Mouse (Mus musculus) granulocyte monocyte progenitor cell, adult 5-6 weeks (primary cell): ENCODE data around the gene Frem3. TPM values are rescaled to one million over a fixed set of nuclear protein-coding genes. Genes with fewer than 3 reads are reported as not detected.

Source experiments
- ATAC-seq: replicated peaks from 2 replicates; pipeline ENCODE4 v1.8.0; 2016; ENCODE audit warnings: mild to moderate bottlenecking, moderate TSS enrichment, inconsistent platforms; ENCODE audit not compliant: poor library complexity, severe bottlenecking
- total RNA-seq, 2 experiments: library from RNA; stranded (forward) in 1 of 2; stranded (reverse) in 1 of 2; fragments of 200-712, 200-1000 nt in 1 of 2; fragments of >200 nt in 1 of 2; fragmentation: Nextera tagmentation in 1 of 2; gene quantifications; 2 replicates each; pipeline ENCODE4 v1.2.3; 2014 to 2017

Gene Frem3
- total RNA-seq (2014; fragmentation: Nextera tagmentation) = not detected in 2 replicates
- not detected in 2 replicates for total RNA-seq (2017)

DNA sequence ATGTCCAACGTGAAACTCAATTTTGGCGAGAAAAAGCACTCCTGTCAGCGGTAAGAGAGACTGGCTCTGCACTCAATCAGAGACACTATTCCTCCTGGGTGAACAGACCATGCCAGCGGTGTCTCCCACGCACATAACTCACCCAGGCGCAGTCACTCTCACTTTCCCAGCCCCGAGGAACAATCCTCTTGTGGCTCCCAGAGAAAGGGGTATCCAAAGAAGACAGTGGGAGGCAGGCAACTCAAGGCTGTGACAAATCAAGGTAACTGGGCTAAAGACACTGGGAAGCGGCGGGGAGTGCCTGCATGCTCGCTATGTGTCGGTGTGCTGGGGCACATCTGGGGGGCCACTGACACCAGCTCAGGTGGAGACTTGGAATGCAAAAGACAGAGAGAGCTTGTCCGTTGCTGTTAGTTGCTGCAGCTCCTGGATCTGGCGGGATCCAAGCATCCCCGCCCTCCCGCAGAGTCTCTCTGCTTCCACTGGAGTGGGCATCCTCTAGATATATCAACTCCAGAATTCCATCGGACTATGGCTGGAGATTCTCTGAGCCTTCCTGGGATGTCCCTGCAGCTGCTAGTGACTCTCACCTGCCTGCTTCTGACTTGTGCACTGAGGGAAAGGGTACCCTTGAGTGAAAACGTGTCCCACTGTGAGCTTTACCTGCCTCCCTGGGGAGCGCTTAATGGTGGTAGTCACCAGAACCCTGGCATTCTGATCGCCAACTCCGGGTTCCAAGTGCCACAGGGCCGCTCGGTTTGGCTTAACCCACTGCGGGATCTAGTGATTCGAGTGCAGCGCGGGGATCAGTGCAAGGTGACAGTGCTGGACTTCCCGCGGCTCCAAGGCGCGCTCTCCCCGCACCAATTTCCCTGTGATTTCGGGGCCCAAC is at the start of gene Frem3:
TSS of gene Frem3 (plus strand) at position 532 of the 892 bp plus-strand sequence.
- no peak for ATAC-seq

DNA sequence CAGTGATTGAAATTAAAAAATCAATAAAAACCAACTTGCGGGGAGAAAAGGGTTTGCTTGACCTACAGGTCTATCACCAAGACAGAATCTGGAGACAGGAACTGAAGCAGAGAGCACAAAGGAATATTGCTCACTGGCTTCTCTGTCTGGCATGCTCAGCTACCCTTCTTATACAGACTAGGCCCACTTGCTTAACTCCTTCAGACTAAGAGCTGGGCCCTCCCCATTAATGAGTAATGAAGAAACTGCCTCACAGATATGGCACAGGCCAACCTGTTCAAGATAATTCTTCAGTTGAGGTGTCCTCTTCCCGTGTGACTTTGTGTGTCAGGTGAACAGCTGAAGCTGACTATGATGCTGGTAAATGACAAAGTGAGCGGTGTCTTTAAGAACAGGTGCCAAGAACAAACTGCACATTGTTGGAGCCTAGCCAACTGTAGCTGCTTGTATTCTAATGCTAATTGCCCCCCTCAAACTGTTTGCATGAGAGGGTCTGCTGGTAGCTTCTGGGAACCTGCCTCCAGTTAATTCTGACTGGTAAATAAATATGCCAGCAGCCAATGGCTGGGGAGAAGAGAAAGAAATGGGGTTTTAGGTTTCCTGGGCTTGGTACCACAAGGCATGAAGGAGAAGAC is 46.6 kb upstream of the Frem3 start:
- ATAC-seq = no peak

DNA sequence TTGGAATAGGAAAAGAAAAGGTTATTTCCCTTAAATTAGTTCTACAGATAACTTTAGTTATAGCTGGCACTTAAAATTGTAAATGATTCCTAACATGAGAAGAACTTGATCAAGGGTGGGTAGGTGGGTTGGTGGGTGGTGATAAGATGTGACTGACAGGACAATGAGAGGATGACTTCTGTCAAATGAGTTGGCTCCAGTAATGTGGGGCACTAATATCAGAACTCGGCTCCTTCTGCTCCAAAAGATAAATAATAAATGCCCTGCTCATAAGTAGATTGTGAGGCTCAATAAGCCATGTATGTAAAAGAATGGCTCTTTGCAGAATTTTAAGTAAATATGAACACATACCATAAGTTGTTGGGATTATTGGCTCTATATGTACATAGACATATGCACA is 43.4 kb upstream of the Frem3 start:
- ATAC-seq = no peak

DNA sequence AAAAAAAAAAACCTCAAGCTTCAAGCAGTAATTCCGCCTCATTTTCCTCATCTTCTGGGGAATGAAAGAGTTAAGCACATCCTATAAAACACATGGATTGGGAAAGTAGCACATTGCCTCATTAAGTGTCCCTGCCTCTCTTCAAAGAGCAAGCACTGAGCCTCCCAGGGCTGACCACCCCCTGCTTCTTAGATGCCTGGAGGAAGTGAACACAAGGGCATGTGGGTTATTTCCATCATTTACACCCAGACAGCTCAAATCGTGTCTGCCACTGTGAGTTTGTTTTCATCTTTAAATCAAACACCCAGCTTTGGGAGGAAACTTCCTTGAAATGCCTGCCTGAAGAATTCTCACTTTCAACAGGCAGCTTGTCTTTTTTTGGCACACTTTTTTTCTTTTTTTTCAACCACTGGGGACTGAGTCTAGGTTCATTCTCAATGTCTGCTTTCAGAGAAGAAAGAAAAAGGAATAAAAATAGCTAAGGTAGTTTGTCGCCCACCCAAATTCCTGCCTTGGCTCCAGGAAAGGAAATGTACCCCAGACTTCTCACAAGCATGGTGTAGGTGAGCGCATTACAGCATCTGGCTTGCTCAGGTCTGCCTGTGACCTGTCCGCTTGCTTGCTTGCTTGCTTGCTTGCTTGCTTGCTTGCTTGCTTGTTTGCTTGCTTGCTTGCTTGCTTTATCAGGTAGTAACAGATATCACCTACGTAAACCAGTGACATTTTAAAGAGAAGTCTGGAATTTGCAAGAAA is 42.5 kb upstream of the Frem3 start:
- no peak for ATAC-seq

DNA sequence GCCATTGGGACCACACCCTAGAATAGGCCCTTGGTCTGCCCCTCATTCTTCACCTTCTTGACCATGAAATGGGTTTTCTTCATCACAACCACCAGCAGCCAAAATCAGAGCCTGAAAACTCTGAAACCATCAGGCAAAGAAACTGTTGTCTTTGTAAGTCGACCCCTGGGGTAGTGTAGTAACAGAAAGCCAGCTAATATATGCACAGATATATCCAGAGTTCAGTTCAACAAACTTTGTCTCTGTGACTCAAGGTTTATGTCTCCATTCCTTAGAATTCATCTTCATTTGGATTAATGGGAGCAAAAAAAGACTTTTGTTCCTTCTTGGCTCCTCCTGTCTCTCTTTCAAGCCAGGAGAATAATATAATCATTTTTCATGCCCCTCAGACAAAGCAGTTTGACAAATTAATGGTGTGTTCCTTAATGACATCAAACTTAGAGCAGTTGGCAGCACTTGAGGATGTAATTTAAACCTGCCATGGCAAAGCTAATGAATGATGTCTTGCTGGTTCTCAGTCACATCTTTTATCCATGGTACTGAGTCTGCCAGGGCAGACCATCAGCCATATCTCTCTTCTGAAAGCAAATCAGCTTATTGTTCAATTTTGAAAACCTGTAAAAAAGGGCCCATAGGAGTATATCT is 38.3 kb upstream of the Frem3 start:
- ATAC-seq = no peak

DNA sequence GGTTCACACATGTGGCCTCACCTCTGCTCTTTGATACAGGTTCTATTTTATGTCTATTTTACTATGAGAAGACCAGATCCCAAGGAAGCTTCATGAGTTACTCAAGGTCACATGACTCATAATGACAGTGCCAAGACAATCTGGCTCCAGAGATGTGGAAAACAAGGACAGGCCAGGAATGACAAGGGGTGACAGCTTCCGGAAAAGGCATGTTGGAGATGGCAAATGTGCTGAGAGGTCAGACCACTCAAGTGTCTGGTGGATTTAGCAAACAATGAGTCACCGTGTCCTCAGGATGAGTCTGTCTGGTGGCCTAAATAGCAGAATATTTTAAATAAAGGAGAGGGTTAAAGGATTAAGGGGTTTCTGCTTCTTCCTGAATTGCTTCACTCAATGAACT is 33.8 kb upstream of the Frem3 start:
- ATAC-seq = no peak

DNA sequence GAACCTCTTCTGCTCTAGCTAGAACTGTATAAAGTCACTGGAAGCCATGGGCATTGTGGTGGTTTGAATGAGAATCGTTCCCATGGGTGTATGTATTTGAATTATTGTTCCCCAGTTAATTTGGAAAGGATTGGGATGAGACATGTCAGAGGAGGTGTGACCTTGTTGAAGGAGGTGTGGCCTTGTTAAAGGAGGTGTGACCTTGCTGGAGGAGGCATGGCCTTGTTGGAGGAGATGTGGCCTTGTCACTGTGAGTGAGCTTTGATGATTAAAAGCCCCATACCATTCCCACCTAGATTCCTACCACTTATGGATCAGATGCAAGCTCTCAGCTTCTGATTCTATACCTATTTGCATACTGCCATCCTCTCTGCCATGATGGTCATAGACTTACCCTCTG is 31.8 kb upstream of the Frem3 start:
- ATAC-seq = no peak

DNA sequence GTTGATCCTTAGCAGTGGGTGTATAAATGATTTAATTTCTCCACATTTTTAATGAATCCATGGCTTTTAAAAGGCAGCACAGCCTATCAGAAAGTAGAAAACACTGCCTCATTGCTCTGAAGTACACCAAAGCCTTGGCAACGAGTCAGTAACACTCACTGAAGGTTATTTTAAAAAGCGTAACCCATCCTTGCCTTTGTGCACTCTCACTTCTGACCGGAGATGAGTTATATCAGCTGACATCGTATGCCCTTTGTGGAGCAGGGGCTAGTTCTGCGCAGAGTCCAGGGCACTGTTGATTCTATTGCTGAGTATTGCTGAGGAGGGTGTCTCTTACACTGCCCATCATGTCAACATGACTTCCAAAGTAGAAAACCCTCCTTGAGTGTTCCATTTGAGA is 18.3 kb upstream of the Frem3 start:
- no peak for ATAC-seq

DNA sequence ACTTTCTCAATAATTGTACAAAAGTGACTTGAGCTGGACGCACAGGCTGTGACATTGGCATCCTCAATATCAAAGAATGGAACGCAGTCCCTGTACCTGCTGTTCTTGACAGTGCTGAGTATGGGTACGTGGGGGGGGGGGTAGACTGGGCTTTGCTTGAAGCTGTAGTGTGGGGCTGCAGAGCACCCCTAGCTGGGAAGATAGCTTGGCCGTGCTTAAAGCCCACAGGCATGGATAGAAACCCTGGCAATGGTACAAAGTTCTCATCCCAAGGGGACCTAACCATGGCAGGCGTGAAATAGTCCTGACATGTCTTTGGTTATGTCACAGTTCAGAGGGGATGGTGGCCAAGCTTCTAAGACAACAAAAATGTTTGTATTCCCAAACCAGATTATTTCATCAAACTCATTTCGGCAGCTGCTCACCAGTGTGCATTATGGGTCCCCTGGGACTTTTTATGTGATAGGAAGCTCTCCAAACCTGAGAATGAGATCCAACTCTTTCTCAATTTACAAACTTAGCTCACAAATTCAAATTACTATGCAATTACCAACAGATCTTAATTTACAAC is 10.2 kb upstream of the Frem3 start:
- no peak for ATAC-seq

DNA sequence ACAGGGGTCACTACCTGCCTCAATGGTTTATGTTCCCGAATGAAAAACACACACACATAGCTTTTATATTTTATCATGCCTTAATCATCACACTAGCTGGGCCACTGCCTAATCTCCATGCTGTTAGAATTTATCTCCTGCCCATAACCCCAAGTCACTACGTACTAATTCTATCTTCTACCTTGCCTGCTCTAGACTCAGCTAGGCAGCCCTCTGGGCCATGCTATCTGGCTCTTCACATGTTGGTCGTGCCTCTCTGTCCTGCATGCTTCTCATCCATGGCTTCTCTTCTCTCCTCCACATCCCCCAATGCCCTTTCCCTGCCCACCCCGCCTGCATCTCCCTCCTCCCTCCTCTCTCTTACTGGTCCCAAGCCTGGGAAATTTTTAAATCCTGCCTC is 9.0 kb upstream of the Frem3 start:
- ATAC-seq = no peak

DNA sequence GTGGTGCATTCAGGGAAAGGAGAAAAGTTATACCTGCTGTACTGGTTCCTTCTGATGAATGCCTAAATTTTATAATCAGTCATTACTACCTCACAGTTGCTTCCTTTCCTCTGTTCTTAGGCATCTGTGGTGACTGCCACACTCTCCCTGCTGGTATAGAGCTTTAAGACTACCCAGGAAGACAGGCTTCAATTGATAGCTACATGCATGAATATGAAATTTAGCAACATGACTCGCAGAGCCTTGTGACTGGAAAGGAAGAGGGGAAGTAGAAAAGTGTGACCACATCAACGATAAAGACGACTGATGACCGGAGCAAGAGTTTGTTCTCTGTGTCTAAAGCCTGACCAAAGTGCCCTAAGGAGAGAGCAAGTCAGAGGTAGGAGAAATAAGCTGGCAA is 3.8 kb upstream of the Frem3 start:
- ATAC-seq = no peak; the same call in 1 of the 2 replicates

DNA sequence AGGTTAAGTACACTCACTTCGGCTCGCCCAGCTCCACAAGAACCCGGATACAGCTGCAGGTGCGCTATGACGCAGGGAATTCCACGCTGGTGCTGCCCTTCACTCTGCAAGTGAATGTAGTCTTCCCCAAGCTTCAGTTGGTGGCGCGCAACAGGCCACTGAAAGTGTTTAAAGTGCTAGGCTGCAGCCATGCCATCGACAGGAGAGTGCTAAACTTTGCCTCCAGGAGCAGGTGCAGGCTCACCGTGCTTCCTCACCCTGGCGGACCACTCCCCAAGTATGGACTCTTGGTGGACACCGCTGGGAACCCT is 516 bp downstream of the Frem3 start:
- no peak for ATAC-seq

DNA sequence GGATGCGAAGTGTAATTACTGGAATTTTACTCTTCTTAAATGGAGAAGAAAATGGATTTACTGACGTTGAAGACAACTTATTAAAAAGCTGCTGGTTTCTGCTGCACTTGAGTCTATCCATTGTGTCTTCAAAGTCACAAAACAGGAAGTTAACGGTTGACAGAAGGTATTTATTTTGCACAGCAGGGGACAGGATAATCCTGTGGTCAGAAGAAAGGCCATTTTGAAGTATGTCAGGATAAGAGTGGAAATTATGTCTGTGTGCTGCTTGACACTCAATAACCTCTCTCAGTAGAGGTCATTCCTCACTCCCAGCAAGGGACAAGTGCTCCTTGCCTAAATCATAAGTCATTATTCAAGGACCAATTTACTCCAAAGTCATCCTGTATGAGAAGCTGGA is 8.9 kb downstream of the Frem3 start:
- no peak for ATAC-seq

DNA sequence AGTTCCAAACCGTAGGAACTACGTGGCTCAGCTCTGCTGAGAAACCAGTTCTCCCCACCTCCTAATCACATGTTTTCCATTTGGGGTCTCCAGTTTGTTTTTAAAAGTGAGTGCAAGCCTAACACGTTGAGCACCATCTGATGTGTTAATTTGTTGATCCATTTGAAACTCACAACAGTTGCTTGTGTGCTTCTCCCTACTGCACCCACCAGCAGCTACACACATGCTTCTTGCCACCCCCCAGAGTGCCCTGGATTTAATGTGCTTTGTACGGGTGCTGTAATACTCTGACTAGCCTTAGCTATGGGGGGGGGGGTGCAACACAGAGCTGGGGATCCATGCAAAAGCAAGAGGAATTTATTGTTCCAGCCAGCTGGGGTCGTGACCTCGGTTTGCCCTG is 36.5 kb downstream of the Frem3 start:
- no peak for ATAC-seq

DNA sequence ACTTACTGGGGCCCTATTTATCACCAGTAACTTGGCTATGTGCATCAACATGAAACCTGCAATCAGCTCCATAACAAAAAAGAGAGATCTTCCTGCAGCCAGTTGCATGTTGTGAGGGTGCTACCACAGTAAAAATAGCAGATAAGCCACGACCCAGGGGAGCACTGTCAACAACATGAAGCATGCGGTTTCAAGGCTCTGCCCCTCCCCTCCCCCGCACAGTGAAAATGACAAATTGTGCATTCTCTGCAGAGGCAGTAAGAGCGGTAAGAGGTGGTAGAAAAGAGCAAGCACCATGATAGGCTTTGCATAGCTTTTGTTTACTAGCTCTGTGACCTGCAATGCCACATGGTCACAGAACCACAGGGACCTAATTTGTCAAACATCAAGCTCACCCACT is 46.8 kb downstream of the Frem3 start:
- no peak for ATAC-seq

DNA sequence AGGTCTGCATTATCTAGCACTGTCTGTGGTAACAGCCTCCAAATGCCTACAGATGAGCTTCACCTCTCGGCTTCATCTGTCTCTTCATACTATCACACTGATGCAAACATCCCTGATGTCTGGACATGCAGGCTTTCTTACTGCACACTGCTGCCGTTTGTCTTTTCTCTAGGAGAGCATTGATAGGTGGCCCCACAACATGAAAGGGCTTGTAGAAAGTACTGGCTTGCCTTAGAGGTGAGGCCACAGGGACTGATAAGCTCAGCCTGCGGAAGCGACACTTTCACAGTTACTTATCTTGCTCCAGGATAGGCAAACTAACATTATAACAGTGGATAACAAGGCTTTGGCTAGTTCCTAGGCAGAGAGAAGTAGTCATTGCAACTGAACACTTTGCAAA is 50.2 kb downstream of the Frem3 start:
- no peak for ATAC-seq

DNA sequence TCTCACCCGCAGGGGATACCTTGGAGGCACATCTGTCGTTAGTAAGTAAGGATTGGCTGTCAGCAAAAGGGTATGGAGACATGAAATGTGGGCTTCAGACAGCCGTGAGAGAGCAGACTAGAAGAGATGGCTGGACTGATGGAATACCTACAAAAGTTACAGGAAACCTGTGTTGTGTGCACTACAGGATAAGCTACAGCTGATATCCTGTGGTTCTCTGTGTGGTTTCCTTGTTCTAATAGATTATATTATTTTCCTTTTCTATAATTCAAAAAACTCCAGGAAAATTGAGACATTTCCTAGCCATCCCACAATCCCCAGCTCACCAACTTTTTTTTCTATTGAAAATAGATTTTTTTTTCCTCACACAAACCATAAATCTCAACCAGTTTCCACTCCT is 52.6 kb downstream of the Frem3 start:
- no peak for ATAC-seq

DNA sequence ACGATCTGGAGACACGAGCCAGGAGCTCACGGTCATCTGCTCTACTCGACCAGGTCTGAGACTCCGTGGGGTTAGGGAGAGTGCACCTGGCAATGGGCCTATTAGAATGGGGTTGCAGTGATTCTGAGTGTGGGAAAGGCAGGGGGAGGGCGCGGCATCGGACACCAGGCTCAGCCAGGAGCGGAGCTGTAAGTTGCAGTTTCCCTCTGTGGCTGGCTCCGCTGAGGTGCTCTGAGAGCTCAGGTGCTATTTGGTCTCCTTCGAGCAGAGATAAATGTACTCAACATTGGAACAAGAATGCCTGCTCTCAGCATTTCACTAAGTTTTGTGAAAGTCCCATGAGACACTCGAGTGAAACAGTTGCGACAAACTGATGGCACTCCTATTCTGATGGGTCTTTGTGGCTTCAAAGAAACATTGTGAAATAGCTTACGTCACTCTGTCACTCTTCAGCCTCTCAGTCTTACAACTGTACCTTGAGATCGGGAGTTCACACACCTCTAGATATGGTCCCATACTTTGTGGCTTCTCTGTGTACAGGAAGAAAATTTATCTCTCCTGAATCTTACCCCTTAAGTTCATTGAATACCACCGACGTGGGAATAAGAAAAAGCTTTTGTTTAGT is 58.5 kb downstream of the Frem3 start:
- ATAC-seq = peak; percentile 75

DNA sequence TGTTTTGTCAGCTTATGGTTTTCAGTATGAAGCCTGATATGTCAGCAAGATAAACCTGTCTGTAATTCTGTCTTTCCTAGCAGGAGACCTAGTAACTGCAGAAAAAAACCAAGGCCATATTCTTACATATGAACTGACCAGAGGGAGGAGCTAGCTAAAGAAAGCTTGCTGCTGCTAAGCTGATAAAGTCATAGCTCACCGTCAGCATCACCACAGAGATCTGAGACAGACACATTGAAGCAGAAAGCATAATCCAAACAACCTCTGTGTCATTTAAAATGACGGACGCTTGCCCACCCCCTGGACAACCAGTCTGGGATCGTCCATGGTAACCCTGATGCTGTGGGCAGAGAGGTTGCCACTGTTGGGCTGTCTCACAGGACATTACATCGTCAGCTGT is 71.7 kb downstream of the Frem3 start:
- ATAC-seq = no peak

DNA sequence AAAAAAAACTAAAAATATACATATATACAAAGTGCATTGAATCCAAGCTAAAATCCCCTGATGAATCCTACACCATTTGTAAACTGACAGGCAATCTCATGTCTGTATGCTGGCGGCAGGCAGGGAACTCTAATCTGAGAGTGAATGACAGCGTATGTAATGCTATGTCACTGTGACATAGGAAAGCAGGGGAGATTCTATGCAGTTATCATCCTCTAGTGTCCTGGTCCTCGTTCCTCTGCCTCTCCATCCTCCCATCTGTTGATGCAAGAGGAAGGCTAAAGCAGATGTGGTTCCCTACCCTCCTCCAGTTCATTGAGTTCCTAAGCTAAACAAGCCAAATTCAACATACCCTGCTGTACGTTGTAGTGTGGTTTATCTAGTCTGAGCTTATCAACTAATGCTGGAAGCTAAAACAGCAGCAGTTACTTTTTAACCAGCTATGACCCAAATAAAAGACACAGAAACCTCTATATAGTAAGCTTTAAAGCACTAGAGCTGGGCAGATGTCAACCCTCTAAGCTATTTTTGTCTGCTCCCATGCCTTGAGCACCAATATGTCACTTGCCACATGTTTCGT is 73.0 kb downstream of the Frem3 start:
- no peak for ATAC-seq
